Mouse (Mus musculus): Measurements from ENCODE around the gene Nav2.

DNA sequence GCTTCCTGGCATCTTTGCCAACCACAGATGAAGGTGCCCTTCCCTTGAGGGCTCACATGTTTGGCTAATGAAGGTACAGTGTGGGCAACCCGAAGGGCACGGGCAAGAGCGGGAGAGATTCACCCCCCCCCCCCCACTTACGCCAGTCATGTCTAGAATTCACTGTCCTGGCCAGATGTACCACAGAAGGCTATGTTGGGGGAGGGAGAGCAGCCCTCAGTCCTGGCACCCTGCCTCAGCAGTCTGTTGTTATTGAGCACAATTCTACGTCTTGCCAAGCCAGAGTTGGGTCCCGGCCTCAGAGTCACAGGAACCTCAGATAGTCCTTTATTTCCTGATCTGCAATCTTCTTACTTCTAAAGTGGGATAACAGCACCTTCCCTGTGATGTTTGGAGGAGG is 357.9 kb downstream of the Nav2 start:
- TF ChIP-seq FLI1 (IDR thresholded peaks at IDR 0.05; ENCODE audit: low read length) (no peak), GATA1 (IDR thresholded peaks at IDR 0.05; ENCODE audit: borderline replicate concordance, low read length) (no peak)
